Mouse (Mus musculus): ENCODE data around the gene Dpf3.

Dpf3 gene

DNA sequence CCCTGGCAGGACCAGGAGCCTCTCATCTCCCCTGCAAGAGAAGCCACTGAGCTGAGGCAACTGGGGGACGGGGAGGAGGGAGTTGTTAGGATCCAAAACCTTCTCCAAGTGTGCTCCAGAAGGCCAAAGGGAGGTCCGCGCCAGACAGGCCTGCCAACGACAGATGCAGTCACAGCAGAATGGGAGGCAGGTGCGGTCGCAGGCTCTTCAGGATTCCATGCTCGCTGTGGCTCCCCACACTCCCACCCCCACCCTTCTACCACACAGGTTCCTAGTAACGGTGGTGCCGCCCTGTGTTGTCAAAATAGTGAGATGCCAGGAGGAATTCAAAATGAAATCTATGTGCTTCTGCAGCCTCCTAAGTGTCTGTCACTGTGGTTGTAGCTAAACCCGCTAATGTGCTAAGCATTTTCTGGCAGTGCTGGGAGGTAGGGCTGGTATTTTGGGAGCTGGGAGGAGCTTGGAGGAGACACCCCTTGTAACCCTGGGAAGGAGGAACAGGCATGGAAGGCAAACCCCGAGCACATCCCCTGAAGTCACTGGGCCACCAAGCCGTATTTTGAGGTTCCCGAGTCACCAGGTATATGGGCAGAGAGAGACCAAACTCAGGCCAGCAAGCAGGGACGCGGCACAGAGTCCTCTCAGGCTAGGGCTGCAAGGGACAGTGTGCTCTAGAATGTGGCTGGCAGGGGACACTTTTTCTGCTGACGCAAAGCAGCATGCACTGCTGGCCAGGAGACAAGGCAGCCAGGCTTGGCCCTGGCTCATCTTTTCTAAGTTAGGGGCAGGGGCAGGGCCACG, 75.6 kb downstream of the Dpf3 start:
- peak; percentile 61 for DNase-seq (ENCODE audit: low spot score)

GRCm38 (mm10) chr12:83411032-83411431, 76.5 kb downstream of the Dpf3 start:
- no peak for DNase-seq (ENCODE audit: low spot score)

DNA sequence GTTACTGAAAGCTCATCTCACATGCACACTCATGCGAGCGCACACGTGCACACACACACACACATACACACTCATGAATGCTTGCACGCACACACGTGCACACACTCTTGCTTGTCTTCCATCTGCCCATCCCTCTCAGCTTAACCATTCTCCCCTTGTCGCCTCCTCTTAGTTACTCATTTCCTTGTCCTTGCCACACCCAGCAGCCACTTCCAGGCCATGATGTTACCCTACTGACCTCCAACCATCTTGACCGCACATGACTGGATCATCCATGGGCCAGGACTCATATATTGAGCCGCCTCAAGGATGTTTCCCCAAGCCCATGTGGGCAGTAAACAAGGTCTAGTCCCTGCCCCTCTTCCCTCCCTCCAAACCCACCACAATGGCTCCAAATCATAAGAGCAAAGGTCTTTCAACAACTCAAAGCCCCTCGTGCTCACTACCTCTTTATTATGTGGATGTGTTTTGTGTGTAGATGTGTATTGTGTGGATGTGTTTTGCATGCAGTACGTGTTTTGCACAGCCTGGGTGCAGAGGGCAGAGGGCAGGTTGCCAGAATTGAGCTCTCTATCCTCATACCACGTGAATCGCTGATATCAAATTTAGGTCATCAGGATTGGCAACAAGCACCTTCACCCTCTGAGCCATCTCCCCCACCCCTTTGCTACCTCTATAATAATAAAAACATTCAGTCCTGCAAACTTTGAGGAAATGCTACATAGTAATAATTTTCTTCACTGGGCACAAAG, 82.0 kb downstream of the Dpf3 start:
- DNase-seq (ENCODE audit: low spot score) = no peak

- DNase-seq (ENCODE audit: low spot score) = no peak
Measured at GRCm38 (mm10) chr12:83402270-83402669, 85.2 kb downstream of the Dpf3 start.

DNA sequence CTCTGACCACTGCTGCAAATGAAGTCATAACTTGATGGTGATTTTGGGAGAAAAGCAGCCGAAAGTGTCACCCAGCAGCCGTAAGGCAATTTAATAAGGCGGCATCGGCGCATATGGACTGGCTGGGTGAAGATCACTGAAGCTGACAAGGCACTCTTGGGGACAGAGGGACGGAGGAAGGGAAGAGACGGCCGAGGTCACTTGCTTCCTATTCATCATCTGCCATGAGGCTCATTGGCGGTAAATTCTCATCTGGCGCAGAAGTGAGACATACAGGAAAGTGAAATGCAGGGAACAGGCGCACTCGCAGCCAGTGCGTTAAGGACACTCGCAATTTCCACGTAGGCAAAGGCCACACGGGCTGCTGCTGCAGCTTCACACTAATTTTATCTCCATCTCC, 95.5 kb downstream of the Dpf3 start:
- no peak for DNase-seq (ENCODE audit: low spot score)

DNA sequence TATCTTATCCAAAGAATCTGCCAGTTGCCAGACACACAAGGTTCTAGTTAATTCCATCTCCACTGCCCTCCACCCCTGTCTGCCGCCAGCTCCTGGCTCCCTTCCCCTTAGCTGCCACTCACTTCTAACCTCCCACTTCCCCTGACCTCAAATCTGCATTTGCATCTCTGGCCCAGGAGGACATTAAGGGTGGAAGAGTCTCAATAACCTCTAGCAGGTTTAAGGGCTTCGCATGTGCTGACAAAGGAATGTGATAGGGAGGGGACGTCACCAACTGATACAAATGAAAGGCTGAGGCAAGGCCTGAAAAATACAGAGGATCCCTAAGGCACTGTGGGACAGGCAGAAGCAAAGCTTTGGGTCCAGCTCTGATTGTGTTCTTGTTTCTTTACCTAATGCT, 100.0 kb downstream of the Dpf3 start:
- DNase-seq (ENCODE audit: low spot score) = no peak

- DNase-seq (ENCODE audit: low spot score) = no peak
Measured at GRCm38 (mm10) chr12:83381072-83381471, 106.4 kb downstream of the Dpf3 start.

DNA sequence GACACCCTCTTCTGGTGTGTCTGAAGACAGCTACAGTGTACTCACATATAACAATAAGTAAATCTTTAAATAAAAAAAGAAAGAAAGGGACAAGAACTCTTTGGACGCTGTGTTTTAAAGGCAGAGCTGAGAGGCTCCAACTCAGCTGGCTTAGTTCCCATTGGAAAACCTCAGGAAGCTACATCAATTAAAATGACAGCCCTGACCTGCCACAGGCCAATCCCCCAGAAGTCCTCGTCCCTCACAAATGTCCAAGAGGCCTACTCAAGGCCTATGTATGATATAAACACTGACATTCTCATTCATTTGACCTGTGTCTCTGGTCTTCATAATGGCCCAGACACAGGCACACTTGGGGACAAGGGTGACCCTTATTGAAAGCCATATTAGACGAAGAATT, 107.5 kb downstream of the Dpf3 start:
- DNase-seq (ENCODE audit: low spot score) = no peak

- no peak for DNase-seq (ENCODE audit: low spot score)
Measured at GRCm38 (mm10) chr12:83375015-83375831, 112.3 kb downstream of the Dpf3 start.

GRCm38 (mm10) chr12:83373081-83373480, 114.4 kb downstream of the Dpf3 start:
- no peak for DNase-seq (ENCODE audit: low spot score)

DNA sequence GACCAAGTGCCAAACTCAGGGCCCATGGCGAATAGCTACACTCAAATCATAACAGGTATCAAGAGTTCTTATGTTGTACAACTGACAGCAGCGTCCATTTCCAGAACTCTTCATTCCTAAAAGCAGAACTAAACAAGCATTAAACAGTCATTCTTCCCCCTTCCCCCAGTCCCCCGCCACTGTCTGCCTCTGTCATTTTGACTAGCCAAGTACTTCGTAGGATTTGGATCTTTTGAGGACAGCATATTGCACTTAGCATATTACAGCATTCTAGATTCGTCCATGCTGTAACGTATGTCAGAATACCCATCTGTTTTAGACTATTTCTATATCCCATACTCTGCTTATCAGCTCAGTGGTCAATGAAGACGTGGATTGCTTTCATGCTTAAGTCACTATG, 115.2 kb downstream of the Dpf3 start:
- DNase-seq (ENCODE audit: low spot score) = no peak

DNA sequence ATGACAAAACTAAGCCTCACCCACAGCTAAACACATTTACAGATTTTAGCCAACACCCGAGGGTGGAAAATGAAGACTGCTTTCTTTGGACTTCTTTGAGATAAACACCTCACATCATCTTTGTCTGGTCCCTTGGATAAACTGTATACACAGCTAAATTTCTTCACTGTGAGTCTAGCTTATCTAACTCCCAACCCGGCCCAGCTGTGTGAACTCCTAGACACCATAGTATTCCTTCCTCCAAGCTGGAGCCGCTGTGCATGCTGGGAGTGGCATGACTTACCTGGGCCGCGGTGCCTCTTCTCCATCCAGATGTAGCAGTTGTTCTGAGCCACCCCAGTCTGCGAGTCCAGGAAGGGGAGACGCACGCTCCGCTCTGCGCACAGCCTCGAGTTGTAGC, 117.3 kb downstream of the Dpf3 start:
- no peak for DNase-seq (ENCODE audit: low spot score)

DNA sequence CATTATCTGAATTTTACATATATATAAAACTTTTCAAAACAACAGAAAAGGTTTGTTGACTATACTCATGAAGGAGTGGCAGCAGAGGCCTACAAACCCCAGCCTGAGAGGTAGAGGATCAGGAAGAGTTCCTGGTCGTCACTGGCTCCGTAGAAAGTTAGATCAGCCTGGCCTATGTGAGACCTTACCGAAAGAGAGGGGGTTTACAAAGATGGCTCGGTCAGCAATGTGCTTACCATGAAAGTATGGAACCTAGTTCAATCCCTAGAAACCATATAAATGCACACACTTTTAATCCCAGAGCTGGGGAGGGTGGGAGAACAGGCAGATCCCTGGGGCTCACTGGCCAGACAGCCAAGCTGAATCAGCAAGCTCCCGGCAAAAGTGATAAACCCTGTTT, 118.1 kb downstream of the Dpf3 start:
- DNase-seq (ENCODE audit: low spot score) = no peak

DNA sequence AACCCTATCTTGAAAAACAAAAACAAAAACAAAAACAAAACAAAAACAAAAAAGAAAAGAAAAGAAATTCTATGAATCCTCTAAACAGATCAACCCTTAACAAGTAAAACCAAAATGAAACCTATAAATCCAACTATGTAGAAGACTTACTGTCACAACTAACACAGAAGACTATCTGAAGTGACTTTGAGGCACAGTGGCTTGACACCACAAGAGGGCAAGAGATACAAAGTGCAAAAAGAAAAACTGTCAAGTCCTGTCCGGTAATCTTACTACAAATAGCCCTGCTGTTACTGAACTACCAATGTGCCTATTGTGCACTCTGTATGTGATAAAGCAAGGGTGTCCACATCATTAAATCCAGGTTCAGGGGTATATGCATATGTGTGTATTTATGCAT, 120.0 kb downstream of the Dpf3 start:
- no peak for DNase-seq (ENCODE audit: low spot score)

DNA sequence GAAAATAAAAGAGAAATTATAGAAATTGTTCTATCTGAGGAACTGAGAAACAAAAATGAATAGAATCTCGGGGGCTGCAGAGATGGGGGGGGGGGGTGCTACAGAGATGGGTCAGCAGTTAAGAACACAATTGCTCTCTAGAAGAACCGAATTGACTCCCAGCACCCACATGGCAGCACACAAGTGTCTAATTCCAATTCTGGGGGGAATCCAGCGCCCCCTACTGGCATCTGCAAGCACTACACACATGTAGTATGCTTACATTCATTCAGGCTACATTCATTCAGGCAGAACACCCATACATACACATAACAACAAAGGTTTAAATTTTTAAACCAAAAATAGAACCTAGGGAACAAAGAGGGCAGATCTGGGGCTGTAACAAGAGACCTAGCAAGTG, 122.7 kb downstream of the Dpf3 start:
- no peak for DNase-seq (ENCODE audit: low spot score)

DNA sequence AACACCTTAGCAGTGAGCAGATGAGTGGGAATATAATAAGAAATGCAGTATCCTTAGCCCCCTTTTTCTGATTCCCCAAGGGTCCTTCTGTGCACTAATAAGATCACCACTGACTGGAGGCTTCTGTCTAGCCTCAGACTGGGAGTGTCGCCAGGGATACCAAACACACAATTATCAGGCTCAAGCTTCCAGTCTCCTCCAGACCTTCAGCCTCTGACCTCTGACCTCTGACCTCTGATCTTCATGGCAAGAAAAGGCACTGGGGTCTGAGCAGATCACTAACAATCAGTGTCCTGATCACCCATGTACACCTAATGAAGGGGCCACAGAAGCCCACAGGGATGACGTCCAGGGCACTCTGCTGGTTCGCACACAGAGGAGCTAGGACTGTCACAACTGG, 125.7 kb downstream of the Dpf3 start:
- no peak for DNase-seq (ENCODE audit: low spot score)

DNA sequence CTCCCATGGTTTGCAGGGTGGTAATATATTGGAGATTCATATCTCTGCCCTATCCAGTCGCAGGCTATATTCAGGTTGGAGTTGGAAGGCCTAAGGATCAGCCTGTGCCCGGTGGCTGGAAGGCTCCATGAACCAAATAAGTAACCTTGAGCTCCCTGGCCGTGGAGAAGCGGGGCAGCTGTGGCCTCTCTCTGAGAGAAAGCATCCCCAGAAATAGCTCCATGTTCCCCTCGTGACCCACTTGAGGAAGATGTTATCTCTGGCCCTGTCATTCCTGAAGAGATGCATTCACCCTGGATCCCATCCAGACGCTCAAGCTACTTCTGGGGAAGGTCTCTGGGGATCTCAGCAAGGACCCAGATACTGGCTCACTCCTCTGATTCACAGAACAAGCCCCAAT, 134.9 kb downstream of the Dpf3 start:
- DNase-seq (ENCODE audit: low spot score) = no peak

DNA sequence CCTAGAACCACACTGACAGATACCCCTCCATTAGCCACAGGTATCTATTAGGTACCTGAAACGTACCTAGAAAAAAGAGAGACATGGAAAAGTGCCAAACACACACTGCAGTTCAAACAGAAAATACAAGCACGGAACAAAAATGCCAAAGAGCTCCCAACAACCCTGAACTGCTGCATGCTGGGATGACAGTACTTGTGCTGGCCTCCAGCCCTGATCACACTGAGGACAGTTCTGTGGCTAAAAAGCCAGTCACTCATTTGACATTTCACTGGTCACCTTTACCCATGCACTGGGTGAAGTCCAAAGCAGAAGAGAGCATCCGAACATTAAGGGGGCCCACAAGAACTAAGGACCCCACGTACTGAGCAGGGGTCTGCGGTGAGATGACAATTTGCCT, 137.8 kb downstream of the Dpf3 start:
- DNase-seq (ENCODE audit: low spot score) = no peak

DNA sequence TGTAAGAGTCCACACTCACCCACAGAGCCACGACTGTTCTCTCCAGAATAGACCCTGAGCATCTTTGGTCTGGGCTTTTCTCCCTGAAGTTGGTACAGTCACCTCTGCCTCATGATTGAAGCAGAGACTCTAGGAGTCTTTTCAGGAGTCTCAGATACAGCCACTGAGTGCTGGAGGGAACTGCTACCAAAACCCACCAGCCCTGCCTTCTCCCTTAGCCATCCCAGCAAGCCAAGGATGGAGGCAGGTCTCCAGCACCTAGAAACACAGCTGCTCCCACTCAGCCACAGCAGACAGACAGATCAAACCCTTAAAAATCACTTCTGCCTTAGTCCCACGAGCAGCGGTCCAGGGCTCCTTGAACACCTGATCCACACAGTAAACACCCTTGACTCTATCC, 139.3 kb downstream of the Dpf3 start:
- no peak for DNase-seq (ENCODE audit: low spot score)

DNA sequence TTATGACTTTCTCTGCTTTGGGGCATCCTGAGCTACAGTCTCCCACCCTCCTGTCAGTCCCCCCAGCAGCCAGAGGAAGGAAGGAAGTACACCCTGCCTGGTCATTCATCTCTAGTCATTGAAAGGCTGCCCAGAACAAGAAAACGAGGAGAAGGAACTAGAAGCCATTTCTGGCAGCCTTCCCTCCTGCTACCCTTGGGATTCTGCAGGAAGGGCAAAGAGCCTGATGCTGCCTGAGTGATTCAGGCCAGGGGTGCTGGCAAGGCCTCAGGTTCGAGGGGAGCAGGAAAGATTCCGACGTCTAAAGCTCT, 144.7 kb downstream of the Dpf3 start:
- DNase-seq (ENCODE audit: low spot score) = peak; percentile 50

DNA sequence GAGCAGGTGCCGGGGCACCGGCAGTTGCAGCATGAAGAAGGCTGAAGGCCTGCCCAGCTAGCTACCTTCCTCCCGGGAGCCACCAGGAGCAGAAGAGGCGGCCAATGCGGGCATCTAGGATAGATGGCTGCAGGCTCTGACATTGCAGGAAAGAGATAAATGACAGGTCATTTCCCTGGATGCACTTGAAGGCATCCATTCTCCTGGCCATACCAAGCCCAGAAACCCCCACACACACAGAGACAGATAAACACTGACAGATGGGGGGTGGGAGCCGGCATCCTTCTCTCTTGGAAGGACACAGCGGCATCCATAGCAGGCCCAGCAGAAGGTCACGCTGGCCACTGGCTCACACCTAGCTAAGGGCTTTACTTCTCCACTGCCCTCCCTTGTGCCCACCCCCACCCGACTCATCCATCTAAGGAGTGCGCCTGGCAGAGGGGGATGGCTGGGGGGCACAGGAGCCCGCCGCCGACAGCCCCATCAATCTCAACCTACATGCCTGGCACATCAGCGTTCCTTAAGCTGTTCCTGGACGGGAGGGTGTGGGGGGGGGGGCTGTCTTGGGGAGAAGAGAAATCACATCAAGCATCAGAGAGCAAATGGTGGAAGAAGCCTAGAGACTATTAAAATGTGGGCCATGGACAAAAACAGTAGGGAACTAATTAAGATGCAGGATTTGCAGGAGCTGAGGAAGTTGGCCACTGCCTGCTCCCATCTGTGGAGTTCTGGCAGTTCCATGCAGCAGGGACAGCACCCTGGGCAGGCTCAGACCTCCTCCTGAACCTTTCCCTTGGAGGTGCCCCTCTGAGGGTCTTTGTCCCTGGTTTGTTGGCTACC, 145.3 kb downstream of the Dpf3 start:
- DNase-seq (ENCODE audit: low spot score) = peak; percentile 40

DNA sequence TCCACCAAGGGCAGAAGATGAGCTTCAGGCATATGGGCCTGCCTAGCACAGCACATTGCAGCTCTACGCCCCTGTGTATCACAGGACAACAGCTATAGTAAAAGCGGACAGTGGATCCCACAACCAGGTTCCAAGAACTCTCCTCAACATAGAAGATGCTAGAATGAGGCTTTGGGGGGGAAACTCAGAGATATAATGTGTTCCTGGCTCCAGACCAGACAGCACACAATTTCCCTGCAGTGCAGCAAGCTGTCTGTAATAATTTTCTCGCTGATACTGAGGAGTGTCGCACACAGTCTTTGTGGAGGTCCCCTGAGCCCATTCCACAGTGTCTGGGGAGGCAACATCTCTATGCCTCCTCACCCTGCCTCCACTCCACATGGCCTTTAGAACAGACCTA, 146.6 kb downstream of the Dpf3 start:
- no peak for DNase-seq (ENCODE audit: low spot score)

All from layer of hippocampus, adult 11-12 months (tissue).